Mouse (Mus musculus): Measurements from ENCODE around the gene Taf5l. TPM values are rescaled to one million over a fixed set of nuclear protein-coding genes. Genes with fewer than 3 reads are reported as not detected.

The Taf5l gene
- polyA plus RNA-seq, 1 experiment from 2014 or later, result 28.0 TPM

MicroRNAs encoded within 50 kb of the gene (microRNA counts, 519-probe panel; counts per million panel counts)
- 1,597 counts per million, percentile 21 among the panel's probes with 10 or more counts for microRNA mmu-miR-1967

Small RNA genes lying within 50 kb of the gene (microRNA-seq; reads per million reads assigned to microRNA genes)
- not detected for gene Mir1967

Other genes starting within 250 kb of the Taf5l start
- 42.2 and 44.4 TPM in 2 replicates for gene Rab4a, start 215.4 kb downstream of the Taf5l start, polyA plus RNA-seq (2015; fragmentation: Nextera tagmentation; extraction: Ambion mirVana)
- 1.5 and 2.1 TPM in 2 replicates for gene Ccsap, start 161.2 kb downstream of the Taf5l start, polyA plus RNA-seq (2015; fragmentation: Nextera tagmentation; extraction: Ambion mirVana)
- 120 and 1,117 TPM in 2 replicates for gene Acta1, start 126.6 kb downstream of the Taf5l start, polyA plus RNA-seq (2015; fragmentation: Nextera tagmentation; extraction: Ambion mirVana)
- 28.3 and 29.7 TPM in 2 replicates for gene Nup133, start 72.1 kb downstream of the Taf5l start, polyA plus RNA-seq (2015; fragmentation: Nextera tagmentation; extraction: Ambion mirVana)
- 25.0 and 26.0 TPM in 2 replicates for gene Abcb10, start 38.3 kb downstream of the Taf5l start, polyA plus RNA-seq (2015; fragmentation: Nextera tagmentation; extraction: Ambion mirVana)
- gene Urb2, start 111 bp upstream of the Taf5l start, polyA plus RNA-seq (2015; fragmentation: Nextera tagmentation; extraction: Ambion mirVana), result 4.4 and 4.5 TPM in 2 replicates
- gene Galnt2, start 210.0 kb upstream of the Taf5l start, polyA plus RNA-seq (2015; fragmentation: Nextera tagmentation; extraction: Ambion mirVana), result 47.4 and 49.3 TPM in 2 replicates

Data from stomach, embryonic 16.5 days (tissue).